Mouse (Mus musculus): ENCODE data around the gene Gcc1. TPM values are rescaled to one million over a fixed set of nuclear protein-coding genes. Genes with fewer than 3 reads are reported as not detected.

Gcc1 gene
- polyA plus RNA-seq, 1 experiment from 2014 or later = 3.6 TPM

DNA sequence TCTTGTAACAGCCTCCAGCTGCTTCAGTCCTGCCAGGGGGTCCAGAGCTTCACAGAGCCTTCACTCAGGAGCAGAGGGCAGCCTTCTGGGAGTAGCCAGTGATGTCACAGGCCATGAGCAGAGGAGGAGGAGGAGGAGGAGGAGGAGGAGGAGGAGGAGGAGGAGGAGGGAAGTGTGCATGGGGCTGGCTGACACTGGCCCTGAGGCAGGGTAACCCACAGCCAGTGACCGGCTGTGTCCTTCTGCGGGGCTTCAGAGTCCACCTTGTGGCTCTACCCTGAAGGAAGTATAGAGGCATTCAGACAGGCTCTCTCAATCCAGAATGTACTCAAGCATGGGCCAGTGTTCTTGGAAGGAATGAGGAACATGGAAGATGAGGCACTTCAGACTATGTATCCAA, 21.1 kb upstream of the Gcc1 start, which contains the start of gene Pax4:
Pax4 (minus strand) TSS at position 101 of the 400 bp plus-strand sequence.
- Histone ChIP-seq H3K4me2 (no peak within 1 kb of the TSS), H3K27ac (replicated peaks) (no peak within 1 kb of the TSS), H3K36me3 (replicated peaks) (no peaks in the 10 kb centered on the region), H3K4me3 (replicated peaks) (no peak within 1 kb of the TSS), H3K9ac (no peak within 1 kb of the TSS), H3K9me3 (replicated peaks) (no peaks in the 10 kb centered on the region), H3K4me1 (replicated peaks) (no peaks in the 10 kb centered on the region), H3K27me3 (peaks cover 75% of the 10 kb centered on the region)
- no peak for ATAC-seq (ENCODE audit: insufficient read depth)
- 68% methylated on average over 2 of the region's 2 CpGs for WGBS (ENCODE audit: insufficient replicate concordance)

- Histone ChIP-seq H3K27ac (replicated peaks) (no peak overlapping the region), H3K4me2 (no peak overlapping the region), H3K27me3 (peaks cover 66% of the 10 kb centered on the region), H3K4me1 (replicated peaks) (no peaks in the 10 kb centered on the region), H3K9ac (no peak overlapping the region), H3K36me3 (replicated peaks) (no peaks in the 10 kb centered on the region), H3K9me3 (replicated peaks) (no peaks in the 10 kb centered on the region), H3K4me3 (replicated peaks) (no peak overlapping the region)
- no peak for ATAC-seq (ENCODE audit: insufficient read depth)
- 69% methylated on average over 7 of the region's 7 CpGs for WGBS (ENCODE audit: insufficient replicate concordance)
Measured at GRCm38 (mm10) chr6:28447937-28448336, 19.7 kb upstream of the Gcc1 start.

DNA sequence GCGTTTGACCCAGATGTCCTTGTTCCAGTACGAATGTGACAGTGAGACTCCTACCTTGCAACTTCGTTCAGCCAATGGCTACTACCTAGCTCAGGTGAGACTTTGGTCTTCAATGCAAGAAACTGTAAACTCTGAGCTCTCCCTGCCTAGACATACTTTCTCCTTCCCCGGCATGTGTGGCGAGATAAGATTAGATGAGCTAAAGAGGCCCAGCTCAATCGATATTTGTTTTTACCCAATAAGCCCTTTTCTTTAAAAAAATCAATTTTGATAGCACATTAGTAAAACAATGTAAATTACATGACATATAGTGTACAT, 3.3 kb upstream of the Gcc1 start:
- no peak overlapping the region for H3K9ac ChIP-seq
- H3K27ac ChIP-seq (replicated peaks) = no peak overlapping the region
- peak overlapping the region; percentile 8; the same call in 1 of the 2 replicates for H3K4me3 ChIP-seq (replicated peaks)
- H3K9me3 ChIP-seq (replicated peaks) = no peaks in the 10 kb centered on the region
- peak overlapping the region; percentile 40 for H3K4me2 ChIP-seq
- peaks cover 5% of the 10 kb centered on the region; the same call in 1 of the 2 replicates for H3K27me3 ChIP-seq
- H3K36me3 ChIP-seq (replicated peaks) = peaks cover 16% of the 10 kb centered on the region
- WGBS (ENCODE audit: insufficient replicate concordance) = 42% methylated on average over 6 of the region's 6 CpGs
- ATAC-seq (ENCODE audit: insufficient read depth) = peak; percentile 58
- peaks cover 26% of the 10 kb centered on the region for H3K4me1 ChIP-seq (replicated peaks)

GRCm38 (mm10) chr6:28430795-28431537, 2.8 kb upstream of the Gcc1 start:
- no peak overlapping the region for H3K9ac ChIP-seq
- peaks cover 4% of the 10 kb centered on the region; the same call in 1 of the 2 replicates for H3K27me3 ChIP-seq
- WGBS (ENCODE audit: insufficient replicate concordance) = 60% methylated on average over 10 of the region's 10 CpGs
- 0 out of 2 replicates have a peak overlapping the region, but pooled peaks have one; percentile 5 for H3K27ac ChIP-seq (replicated peaks)
- H3K4me1 ChIP-seq (replicated peaks) = peaks cover 32% of the 10 kb centered on the region
- H3K4me3 ChIP-seq (replicated peaks) = peak overlapping the region; percentile 8; the same call in 1 of the 2 replicates
- H3K4me2 ChIP-seq = peak overlapping the region; percentile 40
- H3K36me3 ChIP-seq (replicated peaks) = peaks cover 21% of the 10 kb centered on the region
- peak; percentile 67 for ATAC-seq (ENCODE audit: insufficient read depth)
- no peaks in the 10 kb centered on the region for H3K9me3 ChIP-seq (replicated peaks)

- H3K9ac ChIP-seq = no peak overlapping the region
- no peak overlapping the region for H3K27ac ChIP-seq (replicated peaks)
- H3K36me3 ChIP-seq (replicated peaks) = peaks cover 32% of the 10 kb centered on the region
- WGBS (ENCODE audit: insufficient replicate concordance) = 78% methylated on average over 11 of the region's 11 CpGs
- H3K4me2 ChIP-seq = no peak overlapping the region
- H3K9me3 ChIP-seq (replicated peaks) = no peaks in the 10 kb centered on the region
- H3K27me3 ChIP-seq = no peaks in the 10 kb centered on the region
- no peak overlapping the region for H3K4me3 ChIP-seq (replicated peaks)
- peaks cover 43% of the 10 kb centered on the region for H3K4me1 ChIP-seq (replicated peaks)
- no peak for ATAC-seq (ENCODE audit: insufficient read depth)
Measured at GRCm38 (mm10) chr6:28429870-28430269, 1.7 kb upstream of the Gcc1 start.

GRCm38 (mm10) chr6:28427096-28427839, 922 bp downstream of the Gcc1 start, which contains the start of gene Fscn3:
TSS of gene Fscn3 (plus strand) at chr6:28427789.
- Histone ChIP-seq H3K9me3 (replicated peaks) (no peaks in the 10 kb centered on the region), H3K36me3 (replicated peaks) (peaks cover 36% of the 10 kb centered on the region), H3K27ac (replicated peaks) (peak within 1 kb of the TSS; percentile 90; the same call in 1 of the 2 replicates), H3K4me3 (replicated peaks) (no peak within 1 kb of the TSS), H3K27me3 (no peaks in the 10 kb centered on the region), H3K4me1 (replicated peaks) (peaks cover 54% of the 10 kb centered on the region), H3K4me2 (no peak within 1 kb of the TSS), H3K9ac (no peak within 1 kb of the TSS)
- 71% methylated on average over 3 of the region's 3 CpGs for WGBS (ENCODE audit: insufficient replicate concordance)
- ATAC-seq (ENCODE audit: insufficient read depth) = no peak

GRCm38 (mm10) chr6:28425019-28425418, 3.2 kb downstream of the Gcc1 start:
- Histone ChIP-seq H3K4me2 (peak overlapping the region; percentile 97), H3K36me3 (replicated peaks) (peaks cover 36% of the 10 kb centered on the region), H3K4me3 (replicated peaks) (peak overlapping the region; percentile 98), H3K27me3 (no peaks in the 10 kb centered on the region), H3K9ac (peak overlapping the region; percentile 84), H3K27ac (replicated peaks) (peak overlapping the region; percentile 90), H3K4me1 (replicated peaks) (peaks cover 63% of the 10 kb centered on the region), H3K9me3 (replicated peaks) (no peaks in the 10 kb centered on the region)
- no peak for ATAC-seq (ENCODE audit: insufficient read depth)
- 68% methylated on average over 6 of the region's 6 CpGs for WGBS (ENCODE audit: insufficient replicate concordance)

- 2% methylated on average over 46 of the region's 46 CpGs for WGBS (ENCODE audit: insufficient replicate concordance)
- Histone ChIP-seq H3K27ac (replicated peaks) (peak overlapping the region; percentile 90), H3K27me3 (no peaks in the 10 kb centered on the region), H3K9ac (peak overlapping the region; percentile 84), H3K4me3 (replicated peaks) (peak overlapping the region; percentile 98), H3K4me2 (peak overlapping the region; percentile 97), H3K36me3 (replicated peaks) (peaks cover 38% of the 10 kb centered on the region), H3K4me1 (replicated peaks) (peaks cover 72% of the 10 kb centered on the region), H3K9me3 (replicated peaks) (no peaks in the 10 kb centered on the region)
- peak; percentile 76 for ATAC-seq (ENCODE audit: insufficient read depth)
Measured at GRCm38 (mm10) chr6:28423767-28424695, 4.2 kb downstream of the Gcc1 start.

GRCm38 (mm10) chr6:28423313-28423712, 4.9 kb downstream of the Gcc1 start, which contains the start of gene Arf5:
TSS of gene Arf5 (plus strand) at chr6:28423560.
- Histone ChIP-seq H3K4me1 (replicated peaks) (peaks cover 72% of the 10 kb centered on the region), H3K36me3 (replicated peaks) (peaks cover 45% of the 10 kb centered on the region), H3K27ac (replicated peaks) (peak within 1 kb of the TSS; percentile 90), H3K4me2 (peak within 1 kb of the TSS; percentile 97), H3K9me3 (replicated peaks) (no peaks in the 10 kb centered on the region), H3K27me3 (no peaks in the 10 kb centered on the region), H3K9ac (peak within 1 kb of the TSS; percentile 84), H3K4me3 (replicated peaks) (peak within 1 kb of the TSS; percentile 98)
- under 1% methylated on average over 36 of the region's 42 CpGs for WGBS (ENCODE audit: insufficient replicate concordance)
- peak; percentile 40 for ATAC-seq (ENCODE audit: insufficient read depth)

GRCm38 (mm10) chr6:28422651-28423290, 5.4 kb downstream of the Gcc1 start:
- Histone ChIP-seq H3K9me3 (replicated peaks) (no peaks in the 10 kb centered on the region), H3K27ac (replicated peaks) (peak overlapping the region; percentile 90), H3K36me3 (replicated peaks) (peaks cover 46% of the 10 kb centered on the region), H3K27me3 (no peaks in the 10 kb centered on the region), H3K4me1 (replicated peaks) (peaks cover 72% of the 10 kb centered on the region), H3K4me2 (peak overlapping the region; percentile 97), H3K4me3 (replicated peaks) (peak overlapping the region; percentile 98), H3K9ac (peak overlapping the region; percentile 84; the same call in 1 of the 2 replicates)
- WGBS (ENCODE audit: insufficient replicate concordance) = 66% methylated on average over 15 of the region's 15 CpGs
- no peak for ATAC-seq (ENCODE audit: insufficient read depth)
